Mouse (Mus musculus) gastrocnemius, adult 2 months (tissue): Measurements from ENCODE around the gene Fam129b. TPM values are rescaled to one million over a fixed set of nuclear protein-coding genes. Genes with fewer than 3 reads are reported as not detected.

Experiments
- DNase-seq: peaks from one replicate; pipeline ENCODE4 v3.0.0; 2022
- H3K27ac ChIP-seq: fragments of 200-600 bp; 2 replicates; pipeline ENCODE4 v1.8.1; 2022; ENCODE audit warnings: mild to moderate bottlenecking
- H3K4me3 ChIP-seq: fragments of 200-600 bp; 2 replicates; pipeline ENCODE4 v1.8.1; 2022; ENCODE audit warnings: mild to moderate bottlenecking, moderate library complexity
- CTCF ChIP-seq: fragments of 200-600 bp; IDR thresholded peaks from 2 replicates; pipeline ENCODE4 v1.8.1; 2022; ENCODE audit warnings: antibody characterized with exemption, mild to moderate bottlenecking, moderate library complexity
- intact Hi-C: fragments of 180-260 bp; cut with DNase I; formaldehyde crosslinking; loops from one replicate; pipeline ENCODE4 v1.15.1; 2025
- total RNA-seq, 2 experiments: library from RNA; stranded (reverse); gene quantifications; 2 replicates each; pipeline ENCODE4 v1.2.3; 2021

The Fam129b gene
- total RNA-seq, 2 experiments from 2014 or later: 4.8 to 7.2 TPM

DNA sequence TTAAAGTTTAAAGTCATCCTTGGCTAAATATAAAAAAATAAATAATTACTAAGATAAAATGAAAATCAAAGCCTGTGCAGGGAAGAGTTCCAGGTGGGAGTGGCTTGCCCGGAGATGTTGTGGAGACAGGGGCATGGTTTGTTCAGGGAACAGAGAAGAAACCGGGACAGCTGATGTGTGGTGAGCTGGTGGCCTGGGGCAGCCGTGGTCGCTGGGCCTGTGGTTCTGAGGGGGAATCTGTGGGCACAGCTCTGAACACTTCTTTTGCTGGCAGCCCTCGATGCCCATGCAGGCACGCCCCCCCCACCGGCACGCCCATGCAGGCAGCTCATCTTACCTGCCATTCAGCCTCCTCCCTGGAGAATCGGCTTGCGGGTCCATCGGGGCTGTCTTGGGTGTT, 71.5 kb downstream of the Fam129b start:
- TF ChIP-seq CTCF: no peak
- intact Hi-C loops: no loop called here
- no peak for DNase-seq
- Histone ChIP-seq H3K27ac (no peak overlapping the region), H3K4me3 (no peak overlapping the region)

GRCm38 (mm10) chr2:32954581-32954980, 78.7 kb downstream of the Fam129b start:
- intact Hi-C loops: no loop called here
- DNase-seq: no peak
- Histone ChIP-seq H3K4me3 (no peak overlapping the region), H3K27ac (no peak overlapping the region)
- TF ChIP-seq CTCF: peak; percentile 44

DNA sequence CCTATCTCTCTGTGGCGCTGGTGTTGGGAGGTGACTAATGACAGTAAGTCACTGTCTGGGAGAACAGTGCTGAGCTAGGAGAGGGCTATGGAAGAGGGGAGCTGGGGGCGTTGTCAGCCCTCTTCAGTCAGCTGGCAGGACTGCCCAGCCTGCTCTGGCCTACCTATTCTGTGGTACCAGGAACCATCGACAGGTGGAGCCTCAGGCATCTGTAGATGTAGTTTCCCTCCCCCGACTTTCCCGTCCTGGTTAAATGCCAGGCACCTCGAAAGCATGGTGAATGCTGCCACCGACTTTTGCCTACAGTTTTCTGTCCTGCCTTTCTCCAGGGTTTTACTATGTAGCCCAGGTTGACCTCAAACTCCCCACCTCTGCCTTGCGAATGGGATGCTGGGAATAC, 81.4 kb downstream of the Fam129b start:
- no peak for TF ChIP-seq CTCF
- intact Hi-C loops: no loop called here
- DNase-seq: no peak
- no peak overlapping the region for H3K4me3 ChIP-seq
- H3K27ac ChIP-seq: no peak overlapping the region

GRCm38 (mm10) chr2:32960273-32960672, 84.4 kb downstream of the Fam129b start:
- no peak for TF ChIP-seq CTCF
- no peak for DNase-seq
- H3K4me3 ChIP-seq: no peak overlapping the region
- 0 out of 2 replicates have a peak overlapping the region, but pooled peaks have one; percentile 94 for H3K27ac ChIP-seq
- intact Hi-C loops: loop anchor here (5.0 kb wide), 1 partner anchor 507 kb away; the partner anchor contains the start of gene Zbtb43

DNA sequence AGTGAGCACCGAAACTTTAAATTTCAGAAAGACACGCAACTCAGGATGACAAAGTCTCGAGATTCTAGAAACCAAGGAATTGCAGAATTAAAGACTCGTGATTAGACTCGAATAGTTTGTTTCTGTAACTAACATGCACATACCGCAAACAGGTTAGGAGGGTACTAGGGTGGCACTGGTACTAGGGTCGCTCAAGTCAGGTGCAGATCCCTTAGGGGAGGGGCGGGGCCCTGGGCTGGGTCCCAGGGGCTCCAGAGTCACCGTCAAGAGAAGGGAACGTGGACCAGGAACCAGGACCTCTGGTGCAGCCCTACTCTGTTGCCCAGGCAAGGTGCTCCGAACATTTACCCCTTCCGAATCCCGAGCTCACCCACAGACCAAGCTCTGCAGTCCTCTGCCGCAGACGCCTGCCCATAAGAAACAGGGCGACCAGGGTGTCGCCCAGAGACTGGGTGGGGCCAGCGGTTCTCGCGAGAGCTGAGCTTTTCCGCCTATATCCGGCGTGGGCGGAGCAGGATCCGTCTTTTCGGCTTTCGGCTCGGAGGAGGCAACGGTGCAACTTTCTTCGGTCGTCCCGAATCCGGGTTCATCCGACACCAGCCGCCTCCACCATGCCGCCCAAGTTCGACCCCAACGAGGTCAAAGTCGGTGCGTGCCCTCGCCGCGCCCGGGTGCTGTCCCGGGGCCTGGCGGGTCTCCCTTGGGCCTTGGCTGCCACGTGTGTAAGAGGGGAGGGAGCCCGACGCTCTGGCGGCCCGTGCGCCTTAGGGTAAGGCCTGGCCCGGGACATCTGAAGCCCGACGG, 85.5 kb downstream of the Fam129b start, which contains the start of the genes Rpl12 and Lrsam1:
Gene Rpl12, plus strand, starts transcription at position 368 of the 804 bp plus-strand sequence.
Gene Lrsam1, minus strand, starts transcription at position 423 of the 804 bp plus-strand sequence.
- DNase-seq: peak; percentile 97
- H3K27ac ChIP-seq: peak within 1 kb of the TSS; percentile 94
- no peak for TF ChIP-seq CTCF
- H3K4me3 ChIP-seq: peak within 1 kb of the TSS; percentile 96
- intact Hi-C loops: loop anchor here (5.0 kb wide), 1 partner anchor 506 kb away; the partner anchor contains the start of gene Zbtb43

GRCm38 (mm10) chr2:32962062-32962874, 86.4 kb downstream of the Fam129b start:
- intact Hi-C loops: loop anchor here (5.0 kb wide), 1 partner anchor 505 kb away; the partner anchor contains the start of gene Zbtb43
- DNase-seq: no peak
- Histone ChIP-seq H3K4me3 (peak overlapping the region; percentile 96), H3K27ac (peak overlapping the region; percentile 94)
- TF ChIP-seq CTCF: no peak

GRCm38 (mm10) chr2:32962875-32963220, 86.9 kb downstream of the Fam129b start:
- H3K4me3 ChIP-seq: peak overlapping the region; percentile 96
- no peak for DNase-seq
- intact Hi-C loops: loop anchor here (5.0 kb wide), 1 partner anchor 504 kb away; the partner anchor contains the start of gene Zbtb43
- no peak for TF ChIP-seq CTCF
- peak overlapping the region; percentile 94 for H3K27ac ChIP-seq

DNA sequence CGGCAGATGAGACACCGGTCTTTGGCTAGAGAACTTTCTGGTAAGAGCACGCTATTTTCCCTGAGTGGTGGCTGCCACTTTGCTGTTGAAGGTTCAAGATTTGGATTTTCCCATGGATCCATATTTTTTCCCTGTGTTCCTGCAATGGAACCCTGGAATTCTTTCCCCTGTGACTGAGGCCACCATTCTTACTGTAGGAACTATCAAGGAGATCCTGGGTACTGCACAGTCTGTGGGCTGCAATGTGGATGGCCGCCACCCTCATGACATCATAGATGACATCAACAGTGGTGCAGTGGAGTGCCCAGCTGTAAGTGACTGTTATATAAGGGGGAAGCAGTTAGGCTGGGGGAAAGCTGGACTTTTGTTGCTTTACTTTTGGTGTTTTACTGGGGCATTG, 87.6 kb downstream of the Fam129b start:
- H3K27ac ChIP-seq: no peak overlapping the region
- intact Hi-C loops: loop anchor here (5.0 kb wide), 1 partner anchor 504 kb away; the partner anchor contains the start of gene Zbtb43

DNA sequence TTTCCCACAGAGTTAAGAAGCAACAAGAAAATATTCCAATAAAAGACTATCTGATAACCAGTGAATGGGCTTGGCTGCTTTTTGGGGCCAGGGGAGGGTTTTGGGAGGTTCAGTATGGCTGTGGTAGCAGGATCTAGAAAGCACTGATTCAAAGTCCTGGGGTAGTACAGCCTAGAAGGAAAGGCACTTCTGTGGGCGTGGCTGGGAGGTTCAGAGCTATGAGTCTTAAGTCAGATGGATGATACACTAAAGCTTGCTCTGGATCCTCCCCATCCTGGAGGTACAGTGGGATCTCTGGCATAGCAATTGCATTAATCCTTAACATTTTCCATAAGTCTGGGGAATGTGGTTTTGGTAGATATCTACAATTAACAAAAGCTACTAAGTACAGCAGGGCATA, 88.1 kb downstream of the Fam129b start:
- no peak for TF ChIP-seq CTCF
- no peak for DNase-seq
- intact Hi-C loops: loop anchor here (5.0 kb wide), 1 partner anchor 503 kb away; the partner anchor contains the start of gene Zbtb43
- Histone ChIP-seq H3K27ac (no peak overlapping the region), H3K4me3 (no peak overlapping the region)

More for the DNA sequence above, 87.6 kb downstream of the Fam129b start:
- DNase-seq: no peak
- TF ChIP-seq CTCF: no peak
- peak overlapping the region; percentile 96 for H3K4me3 ChIP-seq

GRCm38 (mm10) chr2:32964659-32965457, 88.9 kb downstream of the Fam129b start:
- H3K4me3 ChIP-seq: no peak overlapping the region
- intact Hi-C loops: loop anchor here (5.0 kb wide), 1 partner anchor 502 kb away; the partner anchor contains the start of gene Zbtb43

DNA sequence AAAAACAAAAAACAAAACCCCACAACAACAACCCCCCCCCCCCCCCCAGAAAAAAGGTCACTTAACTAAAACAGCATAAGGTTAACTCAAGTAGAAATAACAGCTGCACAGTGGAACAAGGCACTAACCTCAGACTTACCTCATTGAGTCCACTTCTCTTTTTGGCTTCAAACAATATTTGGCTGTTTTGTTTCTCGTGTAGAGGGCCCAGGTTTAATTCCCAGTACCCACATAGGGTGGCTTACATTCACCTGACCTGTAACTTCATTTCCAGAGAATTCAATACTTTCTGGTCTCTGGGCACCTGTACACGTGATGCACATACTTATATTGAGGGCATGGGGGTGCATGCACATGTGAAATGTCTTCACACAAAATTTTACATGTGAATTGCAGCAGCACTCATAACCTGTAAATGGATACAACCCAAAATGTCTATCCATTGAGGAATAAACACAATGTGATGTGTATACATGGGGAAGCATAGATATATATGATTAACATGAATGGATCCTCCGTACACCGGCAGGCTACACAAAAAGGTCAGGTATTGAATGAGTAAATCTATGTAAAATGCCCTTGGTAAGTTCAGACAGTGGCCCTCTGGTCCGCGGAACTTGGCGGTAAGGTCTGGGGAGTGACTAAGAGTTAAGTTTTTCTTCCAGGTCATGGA, 89.7 kb downstream of the Fam129b start:
- intact Hi-C loops: no loop called here
- Histone ChIP-seq H3K4me3 (no peak overlapping the region; the same call in 1 of the 2 replicates), H3K27ac (peak overlapping the region; percentile 98; the same call in 1 of the 2 replicates)
- DNase-seq: no peak
- TF ChIP-seq CTCF: no peak

More at GRCm38 (mm10) chr2:32964659-32965457, 88.9 kb downstream of the Fam129b start:
- DNase-seq: no peak
- H3K27ac ChIP-seq: no peak overlapping the region
- no peak for TF ChIP-seq CTCF
